Mouse (Mus musculus) R1 (cell line): ENCODE measurements around the gene Dmrtc1c2.
"Not testable (repeated sequence)": the region's sequence is repeated elsewhere in the genome, so short reads cannot be mapped to it uniquely, and the experiment has no call there.

Source experiments
- DNase-seq: peaks from one replicate; pipeline ENCODE4 v3.0.0-alpha.2; 2018; ENCODE audit warnings: low read depth, low spot score

The Dmrtc1c2 gene

DNA sequence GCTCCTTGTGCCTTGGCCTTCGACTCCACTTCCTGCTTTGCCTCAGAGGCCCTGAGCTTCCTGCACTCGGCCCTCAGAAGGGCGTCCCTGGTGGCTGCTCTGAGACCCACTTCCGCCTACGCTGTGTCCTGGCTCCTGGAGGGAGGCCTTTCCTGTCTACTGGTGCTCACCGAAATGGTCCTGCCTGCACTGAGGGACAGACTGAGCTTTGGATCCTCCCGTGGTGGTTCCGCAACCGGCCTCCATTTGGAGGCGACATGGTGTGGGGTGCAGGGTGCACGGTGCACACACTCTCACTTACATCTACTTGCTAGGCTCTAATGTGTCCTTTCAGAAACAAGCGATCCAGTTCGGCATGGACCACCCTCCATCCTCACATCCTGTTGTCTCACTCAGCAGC, at the start of gene Dmrtc1c2:
Dmrtc1c2 (minus strand) TSS at position 101 of the 400 bp plus-strand sequence.
- not testable (repeated sequence) for DNase-seq

DNA sequence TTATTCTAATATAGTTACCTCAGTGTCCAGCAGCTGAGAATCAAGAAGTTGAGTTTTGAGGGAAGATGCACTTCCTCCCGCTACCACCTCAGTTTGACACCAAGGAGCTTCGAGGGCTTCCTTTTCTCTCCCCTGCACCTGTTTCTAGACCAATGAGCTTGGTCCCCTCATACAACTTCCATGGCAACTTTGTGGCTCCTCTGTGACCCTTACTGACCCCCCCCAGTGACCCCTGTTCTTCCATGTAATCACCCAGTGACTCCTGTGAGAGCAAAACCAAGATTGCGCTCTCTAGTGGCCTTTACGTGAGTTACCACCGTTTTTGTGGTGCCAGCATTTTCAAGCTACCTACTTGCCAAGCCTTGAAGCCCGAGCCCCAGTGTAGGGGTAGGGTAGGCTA, 13.5 kb upstream of the Dmrtc1c2 start, which contains the start of gene 1700031F05Rik:
1700031F05Rik (minus strand) TSS at position 101 of the 400 bp plus-strand sequence.
- peak; percentile 12 for DNase-seq

DNA sequence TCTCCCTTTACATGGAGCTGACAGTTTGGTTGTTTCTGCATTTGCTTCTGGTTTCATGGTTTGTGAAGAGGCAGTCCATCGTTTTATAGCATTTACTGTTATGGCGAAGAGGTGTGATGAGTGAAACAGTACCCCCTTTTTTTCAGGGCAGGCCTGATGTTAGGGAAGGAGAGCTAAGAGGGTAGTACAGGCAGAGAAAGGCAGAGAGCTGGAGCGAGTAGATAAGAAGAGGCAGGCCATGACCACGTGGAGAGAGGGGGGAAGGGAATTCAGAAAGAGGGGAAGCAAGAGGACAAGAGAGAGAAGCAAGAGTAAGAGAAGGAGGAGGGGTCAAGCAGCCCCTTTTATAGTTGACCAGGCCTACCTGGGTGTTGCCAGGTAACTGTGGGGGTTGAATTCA, 42.1 kb downstream of the Dmrtc1c2 start:
- DNase-seq: no peak

DNA sequence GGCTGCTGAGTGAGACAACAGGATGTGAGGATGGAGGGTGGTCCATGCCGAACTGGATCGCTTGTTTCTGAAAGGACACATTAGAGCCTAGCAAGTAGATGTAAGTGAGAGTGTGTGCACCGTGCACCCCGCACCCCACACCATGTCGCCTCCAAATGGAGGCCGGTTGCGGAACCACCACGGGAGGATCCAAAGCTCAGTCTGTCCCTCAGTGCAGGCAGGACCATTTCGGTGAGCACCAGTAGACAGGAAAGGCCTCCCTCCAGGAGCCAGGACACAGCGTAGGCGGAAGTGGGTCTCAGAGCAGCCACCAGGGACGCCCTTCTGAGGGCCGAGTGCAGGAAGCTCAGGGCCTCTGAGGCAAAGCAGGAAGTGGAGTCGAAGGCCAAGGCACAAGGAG, 51.8 kb downstream of the Dmrtc1c2 start, which contains the start of gene Dmrtc1c1:
Dmrtc1c1 (plus strand) TSS at position 301 of the 400 bp plus-strand sequence.
- DNase-seq: not testable (repeated sequence)
